Mouse (Mus musculus): ENCODE results near the gene 9230112D13Rik.

9230112D13Rik gene

GRCm38 (mm10) chr14:34500309-34500708, 22.3 kb downstream of the 9230112D13Rik start:
- no peak for DNase-seq (ENCODE audit: low spot score in 2 of 2)

- DNase-seq (ENCODE audit: low spot score in 2 of 2) = no peak
These were observed 22.9 kb downstream of the 9230112D13Rik start for GRCm38 (mm10) chr14:34499664-34500063.

- DNase-seq (ENCODE audit: low spot score in 2 of 2) = no peak
These were observed 25.3 kb downstream of the 9230112D13Rik start for GRCm38 (mm10) chr14:34497346-34497745.

- no peak for DNase-seq (ENCODE audit: low spot score in 2 of 2)
These were observed 28.9 kb downstream of the 9230112D13Rik start for GRCm38 (mm10) chr14:34493682-34494081.

GRCm38 (mm10) chr14:34492688-34493087, 29.9 kb downstream of the 9230112D13Rik start:
- no peak for DNase-seq (ENCODE audit: low spot score in 2 of 2)

- no peak for DNase-seq (ENCODE audit: low spot score in 2 of 2)
These were observed 31.6 kb downstream of the 9230112D13Rik start for GRCm38 (mm10) chr14:34490965-34491364.

- DNase-seq (ENCODE audit: low spot score in 2 of 2) = no peak
These were observed 32.7 kb downstream of the 9230112D13Rik start for GRCm38 (mm10) chr14:34489928-34490327.

- DNase-seq (ENCODE audit: low spot score in 2 of 2) = no peak
These were observed 36.4 kb downstream of the 9230112D13Rik start for GRCm38 (mm10) chr14:34486169-34486568.

- DNase-seq (ENCODE audit: low spot score in 2 of 2) = no peak
These were observed 38.9 kb downstream of the 9230112D13Rik start for GRCm38 (mm10) chr14:34483469-34484341.

- DNase-seq (ENCODE audit: low spot score in 2 of 2) = no peak
These were observed 51.0 kb downstream of the 9230112D13Rik start for GRCm38 (mm10) chr14:34471591-34471990.

GRCm38 (mm10) chr14:34466291-34466690, 56.3 kb downstream of the 9230112D13Rik start:
- DNase-seq (ENCODE audit: low spot score in 2 of 2) = no peak

Measured in natural killer cell, adult 2 months (primary cell).